Mouse (Mus musculus) mouse embryonic stem cell (cell line): ENCODE measurements around the gene Cpt1b.

Source experiments
- in situ Hi-C, 2 experiments: fragments of 300-500 bp; cut with MboI; formaldehyde crosslinking; loops; 1 replicate in 1 of 2; 3 replicates in 1 of 2; pipeline ENCODE4 v1.14.3; 2019 to 2020; ENCODE audit warnings: low sequenced_read_pairs in 2 of 2, low pct_unique_long_range_greater_than_20kb in 1 of 2, mixed read lengths in 1 of 2; ENCODE audit not compliant: unreplicated experiment in 1 of 2

Gene Cpt1b

GRCm38 (mm10) chr15:89425711-89426121 lies at the start of gene Cpt1b:
Gene Cpt1b (minus strand): TSS chr15:89425863.
- in situ Hi-C loops, result no loop called here

GRCm38 (mm10) chr15:89475293-89475600 lies 49.6 kb upstream of the Cpt1b start:
- in situ Hi-C loops, result no loop called here

- in situ Hi-C loops, result no loop called here
Measured at GRCm38 (mm10) chr15:89474596-89475292, 49.1 kb upstream of the Cpt1b start.

GRCm38 (mm10) chr15:89473921-89474320 lies 48.3 kb upstream of the Cpt1b start:
- in situ Hi-C loops, result no loop called here

GRCm38 (mm10) chr15:89473370-89473769 lies 47.7 kb upstream of the Cpt1b start:
- in situ Hi-C loops, result no loop called here

GRCm38 (mm10) chr15:89471476-89471875 lies 45.8 kb upstream of the Cpt1b start:
- in situ Hi-C loops, result no loop called here

- in situ Hi-C loops, result no loop called here
Measured at GRCm38 (mm10) chr15:89468577-89468976, 42.9 kb upstream of the Cpt1b start.

GRCm38 (mm10) chr15:89465052-89465451 lies 39.4 kb upstream of the Cpt1b start:
- in situ Hi-C loops, result no loop called here

GRCm38 (mm10) chr15:89463334-89464235 lies 37.9 kb upstream of the Cpt1b start:
- in situ Hi-C loops, result no loop called here

GRCm38 (mm10) chr15:89462176-89462575 lies 36.5 kb upstream of the Cpt1b start:
- in situ Hi-C loops, result no loop called here

GRCm38 (mm10) chr15:89461321-89461720 lies 35.7 kb upstream of the Cpt1b start:
- in situ Hi-C loops, result no loop called here

GRCm38 (mm10) chr15:89460298-89460697 lies 34.6 kb upstream of the Cpt1b start:
- in situ Hi-C loops, result no loop called here

GRCm38 (mm10) chr15:89459821-89460220 lies 34.2 kb upstream of the Cpt1b start:
- in situ Hi-C loops, result no loop called here

GRCm38 (mm10) chr15:89458942-89459341 lies 33.3 kb upstream of the Cpt1b start:
- in situ Hi-C loops, result no loop called here

- in situ Hi-C loops, result no loop called here
Measured at GRCm38 (mm10) chr15:89455642-89456041, 30.0 kb upstream of the Cpt1b start.

- in situ Hi-C loops, result no loop called here
Measured at GRCm38 (mm10) chr15:89454857-89455256, 29.2 kb upstream of the Cpt1b start.

- in situ Hi-C loops, result no loop called here
Measured at GRCm38 (mm10) chr15:89453865-89454478, 28.3 kb upstream of the Cpt1b start, which contains the start of gene Mapk8ip2. Gene Mapk8ip2 (plus strand): TSS chr15:89453913.

GRCm38 (mm10) chr15:89452906-89453864 lies 27.5 kb upstream of the Cpt1b start:
- in situ Hi-C loops, result no loop called here
